Mouse (Mus musculus) layer of hippocampus, adult 8-10 months (tissue): ENCODE data around the gene Klhl35. TPM values are rescaled to one million over a fixed set of nuclear protein-coding genes. Genes with fewer than 3 reads are reported as not detected.

ENCODE experiments used
- DNase-seq, 2 experiments: peaks; one replicate each; pipeline ENCODE4 v3.0.0; 2022; ENCODE audit warnings: low spot score in 2 of 2
- total RNA-seq, 4 experiments: library from RNA; stranded (reverse); gene quantifications; 2 replicates each; pipeline ENCODE4 v1.2.4; 2022

The Klhl35 gene
- total RNA-seq, 4 experiments from 2014 or later: 1.2 to 4.2 (median 2.5) TPM

GRCm38 (mm10) chr7:99450703-99451102 is 15.1 kb upstream of the Klhl35 start:
- peak; percentile 71 to 77 for DNase-seq

- DNase-seq: no peak
Observed at GRCm38 (mm10) chr7:99452859-99453258, 12.9 kb upstream of the Klhl35 start.

GRCm38 (mm10) chr7:99454044-99454443 is 11.8 kb upstream of the Klhl35 start:
- no peak for DNase-seq

GRCm38 (mm10) chr7:99458849-99459248 is 7.0 kb upstream of the Klhl35 start:
- peak; percentile 46 to 67 for DNase-seq

- DNase-seq: no peak
Observed at GRCm38 (mm10) chr7:99459888-99460652, 5.7 kb upstream of the Klhl35 start.

GRCm38 (mm10) chr7:99463120-99463519 is 2.7 kb upstream of the Klhl35 start:
- DNase-seq: no peak

GRCm38 (mm10) chr7:99467916-99468282 is 2.1 kb downstream of the Klhl35 start:
- no peak for DNase-seq

GRCm38 (mm10) chr7:99468283-99469132 is 2.7 kb downstream of the Klhl35 start:
- DNase-seq: peak in 1 of 2 experiments; percentile 66

GRCm38 (mm10) chr7:99469680-99470405 is 4.0 kb downstream of the Klhl35 start:
- no peak for DNase-seq

GRCm38 (mm10) chr7:99471578-99471977 is 5.8 kb downstream of the Klhl35 start:
- no peak for DNase-seq

- no peak for DNase-seq
Observed at GRCm38 (mm10) chr7:99473638-99474407, 8.0 kb downstream of the Klhl35 start.

GRCm38 (mm10) chr7:99474836-99475561 is 9.2 kb downstream of the Klhl35 start:
- DNase-seq: peak; percentile 57 to 70

GRCm38 (mm10) chr7:99475562-99475911 is 9.7 kb downstream of the Klhl35 start:
- no peak for DNase-seq

GRCm38 (mm10) chr7:99476558-99477114 is 10.8 kb downstream of the Klhl35 start:
- DNase-seq: no peak

- no peak for DNase-seq
Observed at GRCm38 (mm10) chr7:99477235-99477634, 11.4 kb downstream of the Klhl35 start.

GRCm38 (mm10) chr7:99482637-99483036 is 16.8 kb downstream of the Klhl35 start:
- no peak for DNase-seq

- DNase-seq: peak; percentile 95 to 97
Observed at GRCm38 (mm10) chr7:99483271-99483923, 17.6 kb downstream of the Klhl35 start, which contains the start of gene Rps3. Gene Rps3 (minus strand): TSS chr7:99483738.

GRCm38 (mm10) chr7:99483924-99484319 is 18.1 kb downstream of the Klhl35 start:
- no peak for DNase-seq

GRCm38 (mm10) chr7:99484679-99485078 is 18.9 kb downstream of the Klhl35 start:
- no peak for DNase-seq
